Mouse (Mus musculus): ENCODE results near the gene S100a1.

S100a1 gene

DNA sequence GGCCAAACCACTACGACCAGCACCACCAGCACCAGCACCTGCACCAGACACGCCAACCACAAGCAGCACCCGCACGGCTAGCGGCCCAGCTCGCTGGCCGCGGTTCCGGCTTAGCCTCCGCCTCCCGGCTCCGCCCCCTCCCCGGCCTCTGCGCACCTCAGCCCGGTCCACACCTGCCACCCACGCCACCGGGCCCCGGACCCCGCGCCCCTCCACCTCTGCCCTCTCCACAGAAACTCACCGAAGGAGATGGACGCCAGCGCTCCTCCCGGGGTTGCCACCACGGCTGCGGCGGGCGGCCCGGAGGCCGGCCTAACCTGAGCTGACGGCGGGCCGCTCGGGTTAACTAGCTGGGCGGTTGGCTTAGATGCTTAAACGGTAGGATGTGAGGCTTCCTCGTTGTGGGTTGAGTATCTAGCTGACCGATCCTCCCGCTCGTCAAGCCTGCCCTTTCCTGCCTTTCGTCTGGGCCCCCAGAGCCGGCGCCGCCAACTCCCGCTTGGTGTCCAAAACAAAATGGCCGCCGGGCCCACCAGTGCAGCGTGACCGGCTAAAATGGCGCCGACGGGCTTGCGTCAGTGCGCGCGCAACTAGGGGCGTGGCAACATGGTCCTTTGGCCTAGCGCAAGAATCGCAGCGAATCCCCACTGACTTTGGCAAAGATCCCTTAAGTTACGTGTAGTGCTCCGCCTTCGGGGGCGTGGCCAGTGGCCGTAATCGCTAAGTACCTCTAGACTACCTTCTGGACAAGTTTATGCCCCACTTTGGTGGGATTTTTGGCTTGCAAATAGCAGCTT is 5.0 kb downstream of the S100a1 start, which contains the start of gene Chtop:
Gene Chtop, minus strand, starts transcription at position 549 of the 797 bp plus-strand sequence.
- peak; percentile 99 for DNase-seq

DNA sequence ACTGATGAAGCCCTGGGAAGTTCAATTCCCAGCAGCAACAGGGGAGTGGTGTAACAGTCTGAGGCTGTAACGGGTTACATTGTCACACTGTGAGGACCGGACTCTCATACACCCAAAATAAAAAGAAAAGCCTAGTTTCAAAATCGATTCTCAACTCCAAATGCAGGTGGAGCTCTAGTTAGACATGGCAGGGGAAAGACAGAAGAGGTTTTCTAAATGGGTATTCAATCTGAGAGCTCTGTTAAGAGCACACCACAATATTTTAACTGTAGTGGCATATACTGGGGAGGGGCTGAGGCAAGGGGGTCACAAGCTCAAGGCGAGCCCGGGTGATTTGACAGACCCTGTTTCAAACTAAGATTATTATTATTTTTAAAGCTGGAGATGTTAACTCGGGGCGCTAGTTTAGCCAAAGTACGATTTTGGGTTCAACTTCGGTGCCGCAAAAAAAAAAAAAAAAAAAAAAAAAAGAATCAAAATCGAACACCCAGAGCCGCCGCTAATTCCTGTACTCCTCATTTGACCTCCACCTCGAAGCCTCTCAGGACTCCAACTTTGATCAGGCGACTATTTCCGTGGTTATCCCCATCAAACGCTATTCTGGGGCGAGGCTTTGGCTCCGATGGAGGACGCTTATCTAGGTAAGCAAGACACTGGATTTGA is 5.8 kb downstream of the S100a1 start:
- DNase-seq = no peak

DNA sequence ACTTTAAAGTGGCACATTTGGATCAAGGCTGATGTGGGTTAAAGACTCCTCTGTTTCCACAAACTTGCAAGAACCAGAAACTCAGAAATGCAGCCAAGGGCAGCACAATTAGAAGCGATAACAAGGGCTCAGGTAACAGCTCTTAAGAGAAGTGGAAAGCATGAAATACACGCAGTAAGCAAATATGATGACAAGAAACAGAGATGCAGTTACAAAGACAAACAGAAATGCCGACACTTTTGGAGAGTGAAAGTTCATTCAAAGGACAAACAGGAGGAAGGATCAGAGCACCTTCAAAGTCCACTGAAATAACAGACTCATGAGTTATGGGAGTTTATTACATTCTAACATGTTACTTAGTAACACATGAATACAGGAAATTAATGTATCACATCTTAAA is 7.8 kb downstream of the S100a1 start:
- DNase-seq = no peak

DNA sequence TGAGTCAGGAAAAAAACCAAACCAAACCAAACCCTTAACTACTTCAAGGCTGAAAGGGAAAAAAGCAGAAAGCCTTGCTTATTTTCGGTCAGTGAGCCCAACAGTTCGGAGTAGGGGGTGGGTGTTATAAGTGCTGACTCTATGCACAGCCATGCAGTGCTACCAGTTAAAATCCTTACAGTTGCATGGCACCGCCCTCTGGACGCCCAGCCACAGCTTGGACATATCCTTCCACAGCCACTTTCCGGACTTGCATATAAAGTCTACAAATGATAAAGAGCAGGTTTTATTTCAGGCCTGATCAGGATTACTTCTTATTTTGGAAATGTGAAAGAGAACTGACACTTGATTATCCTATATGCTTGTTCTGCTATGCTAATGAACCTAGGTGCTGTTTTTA is 9.0 kb downstream of the S100a1 start:
- DNase-seq = no peak

DNA sequence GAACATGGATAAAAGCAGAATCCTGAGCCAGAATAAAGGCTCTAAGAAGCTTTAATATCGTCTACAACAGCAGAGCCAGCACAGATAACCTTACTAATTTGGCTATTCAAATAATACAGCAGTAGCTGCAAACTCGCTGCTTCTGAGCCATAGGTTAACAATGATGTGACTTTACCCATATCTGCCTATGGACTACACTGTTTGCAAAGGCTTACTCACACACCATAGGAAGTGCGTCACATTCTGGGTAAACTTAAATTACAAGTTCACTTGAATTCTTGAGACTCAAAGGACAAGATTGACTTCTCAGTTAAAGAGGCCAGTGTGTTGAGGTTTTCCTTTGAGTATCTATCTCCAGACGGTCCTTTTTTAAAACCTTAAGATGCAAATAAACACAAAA is 10.7 kb downstream of the S100a1 start:
- no peak for DNase-seq

DNA sequence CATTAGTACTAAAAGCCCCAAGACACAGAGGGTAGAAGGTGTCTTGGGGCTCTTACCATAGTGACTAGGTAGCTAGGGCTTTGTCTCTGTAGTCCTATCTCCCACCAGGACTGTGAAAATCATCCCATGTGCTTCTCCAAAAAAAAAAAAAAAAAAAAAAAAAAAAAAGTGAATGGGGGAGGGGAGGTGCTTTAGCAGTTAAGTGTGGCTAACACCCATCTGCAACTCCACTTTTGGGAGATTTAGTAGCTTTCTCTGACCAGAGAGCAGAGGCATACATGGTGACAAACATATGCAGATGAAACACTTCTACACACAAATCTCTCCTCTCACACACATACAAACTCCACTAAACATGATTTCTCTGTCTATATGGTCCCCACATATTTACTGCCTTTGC is 16.6 kb downstream of the S100a1 start:
- no peak for DNase-seq

DNA sequence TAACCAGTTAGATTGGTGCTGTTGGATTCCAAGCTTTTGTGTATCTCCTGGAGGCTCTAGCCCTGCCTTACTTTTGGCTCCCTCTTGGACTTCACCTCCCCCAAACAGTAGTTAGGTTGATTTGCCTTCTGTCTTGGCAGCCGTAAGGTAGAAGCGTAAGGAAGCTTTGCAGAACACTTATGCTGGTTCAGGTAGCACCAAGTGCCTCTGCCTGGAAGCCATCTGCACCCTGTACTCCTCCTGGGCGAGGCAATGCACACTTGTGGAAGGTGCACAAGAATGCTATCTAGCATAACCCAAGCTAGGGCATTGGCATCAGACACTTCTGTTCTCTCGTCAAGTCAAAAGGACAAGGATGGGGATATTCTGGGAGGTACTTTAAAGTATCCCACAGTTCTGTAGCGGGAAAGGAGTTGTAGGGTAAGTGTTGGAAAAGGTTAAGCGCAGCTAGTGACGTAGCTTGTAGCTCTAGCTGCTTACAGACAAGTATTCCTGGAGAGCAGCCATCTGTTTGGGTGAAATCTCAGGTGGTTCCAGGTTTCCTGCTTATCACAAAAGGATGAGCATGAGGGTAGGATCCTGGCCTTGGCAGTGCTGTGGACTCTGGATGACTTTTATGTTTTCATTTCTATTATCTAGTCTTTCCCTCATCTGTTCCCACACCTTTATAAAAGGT is 18.2 kb downstream of the S100a1 start:
- no peak for DNase-seq

DNA sequence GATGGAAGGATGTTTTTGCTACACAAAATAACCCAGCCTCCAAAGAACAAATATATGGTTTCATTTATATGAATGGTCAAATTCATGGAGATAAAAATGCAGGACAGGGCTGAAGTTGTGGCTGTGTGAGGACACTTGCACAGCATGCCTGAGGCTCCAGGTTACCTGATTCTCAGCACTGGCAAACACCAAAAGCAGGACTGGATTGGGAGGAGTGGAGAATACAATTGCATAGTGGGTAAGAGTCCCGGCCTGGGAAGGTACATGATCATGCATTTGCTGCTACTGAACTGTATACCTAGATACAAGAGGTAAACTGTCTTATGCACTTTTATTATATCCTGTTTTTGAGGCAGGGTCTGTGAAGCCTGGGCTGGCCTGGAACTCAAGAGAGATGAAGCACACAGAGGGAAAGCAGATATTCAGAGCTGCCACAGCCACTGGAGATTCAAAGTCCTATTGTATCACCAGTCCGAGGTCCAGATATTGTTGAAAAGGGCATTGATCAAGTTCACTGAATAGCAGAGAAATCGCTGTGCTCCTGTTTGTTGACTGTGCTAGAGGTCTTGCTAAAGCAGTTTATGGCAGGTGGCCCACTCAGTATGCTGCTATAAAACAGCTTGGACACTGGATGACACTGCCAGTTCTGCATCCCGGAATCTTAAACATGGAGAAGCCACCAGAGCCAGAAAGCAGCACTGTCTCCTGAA is 20.2 kb downstream of the S100a1 start:
- no peak for DNase-seq

DNA sequence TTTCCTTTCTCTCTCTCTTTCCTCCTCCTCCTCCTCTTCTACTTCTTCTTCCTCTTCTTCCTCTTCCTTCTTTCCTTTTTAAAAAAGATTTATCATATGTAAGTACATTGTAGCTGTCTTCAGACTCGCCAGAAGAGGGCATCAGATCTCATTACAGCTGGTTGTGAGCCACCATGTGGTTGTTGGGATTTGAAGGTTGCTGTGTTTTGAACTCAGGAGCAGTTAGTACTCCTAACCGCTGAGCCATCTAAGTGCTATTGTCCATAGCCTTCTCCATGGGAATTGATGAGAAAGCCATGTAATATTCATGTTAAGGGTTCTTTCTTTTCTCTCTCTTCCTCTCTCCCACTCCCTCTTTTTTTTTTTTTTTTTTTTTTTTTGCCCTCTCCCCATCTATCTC is 22.8 kb downstream of the S100a1 start:
- peak; percentile 56 to 68 for DNase-seq

DNA sequence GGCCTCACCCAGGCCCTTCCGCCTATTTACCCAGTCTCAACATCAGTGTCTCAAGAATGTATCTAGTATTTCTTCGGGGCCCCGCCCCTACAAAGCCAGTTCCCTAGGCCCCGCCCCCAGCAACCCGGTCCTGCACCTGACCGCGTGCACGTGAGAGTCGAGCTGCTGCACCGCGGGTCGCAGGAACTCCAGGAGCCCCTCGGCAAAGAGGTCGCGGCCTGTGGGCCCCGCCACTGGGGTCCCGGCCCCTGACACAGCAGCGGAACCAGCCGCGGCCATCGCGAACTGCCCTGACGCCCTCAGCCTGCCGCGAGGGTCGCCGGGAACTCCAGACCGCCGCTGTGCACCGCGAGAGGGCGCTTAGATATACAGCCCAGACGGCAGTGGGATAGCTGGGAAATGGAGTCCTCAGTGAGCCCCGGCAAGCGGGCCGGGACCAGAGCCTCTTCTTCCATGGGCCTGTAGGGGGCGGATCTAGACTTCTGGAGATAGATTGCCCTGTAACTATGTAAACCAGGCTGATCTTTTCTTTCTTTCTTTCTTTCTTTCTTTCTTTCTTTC is 23.4 kb downstream of the S100a1 start, which contains the start of gene Snapin:
Gene Snapin, minus strand, starts transcription at position 338 of the 561 bp plus-strand sequence.
- peak; percentile 96 for DNase-seq

DNA sequence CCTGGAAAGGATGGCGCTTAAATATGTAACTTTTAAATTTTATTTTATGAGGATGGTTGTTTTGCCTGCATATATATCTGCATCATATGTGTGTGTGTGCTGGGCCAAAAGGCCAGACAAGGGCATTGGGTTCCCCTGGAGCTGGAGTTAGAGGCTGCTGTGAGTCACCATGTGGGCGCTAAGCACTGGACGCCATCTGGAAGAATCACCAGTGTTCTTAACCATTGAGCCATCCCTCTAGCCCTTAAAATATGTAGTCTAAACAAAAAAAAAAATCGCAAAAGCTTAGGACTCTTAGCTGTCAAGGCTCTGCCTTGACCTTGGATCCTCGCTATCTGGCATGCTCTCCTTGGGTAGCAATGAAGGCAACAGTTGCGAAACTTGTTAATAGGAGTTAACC is 25.6 kb downstream of the S100a1 start:
- DNase-seq = no peak

DNA sequence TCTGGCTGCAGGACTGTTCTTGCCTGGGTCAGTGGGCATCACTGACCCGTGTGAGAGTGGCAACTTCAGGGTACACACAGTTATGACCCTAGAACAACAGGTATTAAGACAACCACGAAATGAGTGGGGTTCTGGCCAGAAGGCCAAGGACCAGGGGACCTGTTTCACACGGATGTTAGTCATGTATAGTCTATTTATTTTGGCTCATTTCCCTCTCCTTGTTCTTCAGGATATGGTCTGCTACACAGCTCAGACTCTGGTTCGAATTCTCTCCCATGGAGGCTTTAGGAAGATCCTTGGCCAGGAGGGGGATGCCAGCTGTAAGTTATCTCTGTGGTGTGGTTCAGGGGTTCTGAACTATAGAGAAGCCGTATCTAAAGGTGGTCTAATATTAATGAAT is 27.2 kb downstream of the S100a1 start:
- DNase-seq = no peak

DNA sequence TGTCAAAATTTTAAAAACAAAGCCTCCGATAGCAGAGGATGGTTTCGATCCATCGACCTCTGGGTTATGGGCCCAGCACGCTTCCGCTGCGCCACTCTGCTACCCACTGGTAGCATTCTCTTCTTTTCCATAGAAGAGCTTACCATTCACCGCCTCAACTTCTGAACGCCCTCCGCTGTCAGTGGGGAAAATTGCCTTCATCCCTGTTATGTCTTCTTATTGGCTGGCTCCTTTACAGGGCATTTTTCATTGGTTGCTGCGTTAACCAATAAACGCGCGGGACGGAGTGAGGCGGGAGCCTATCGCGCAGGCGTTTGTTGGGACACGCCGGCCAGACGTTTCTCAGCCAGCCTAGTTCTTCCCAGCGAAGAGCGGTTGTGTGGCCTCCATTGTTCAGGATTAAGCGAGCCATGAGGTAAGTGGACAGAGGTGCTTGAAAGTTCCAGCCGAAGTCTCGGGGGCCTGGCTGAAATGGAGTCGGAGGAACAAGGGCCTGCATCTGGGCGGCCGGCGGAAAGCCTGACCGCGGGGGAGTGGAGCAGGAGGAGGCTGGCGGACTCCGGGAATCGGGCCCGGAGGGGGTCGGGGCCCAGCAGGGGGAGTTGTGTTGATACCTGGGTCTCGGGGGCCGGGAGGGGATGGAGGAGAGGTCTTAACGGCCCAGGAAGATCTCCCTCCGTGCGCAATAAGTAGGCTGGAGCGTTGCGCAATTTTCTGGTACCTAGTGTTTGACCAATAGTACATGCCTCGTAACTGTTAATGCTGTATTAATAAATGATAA is 38.2 kb downstream of the S100a1 start, which contains the start of gene Ilf2:
Gene Ilf2, plus strand, starts transcription at position 296 of the 781 bp plus-strand sequence.
- peak; percentile 91 to 93 for DNase-seq

DNA sequence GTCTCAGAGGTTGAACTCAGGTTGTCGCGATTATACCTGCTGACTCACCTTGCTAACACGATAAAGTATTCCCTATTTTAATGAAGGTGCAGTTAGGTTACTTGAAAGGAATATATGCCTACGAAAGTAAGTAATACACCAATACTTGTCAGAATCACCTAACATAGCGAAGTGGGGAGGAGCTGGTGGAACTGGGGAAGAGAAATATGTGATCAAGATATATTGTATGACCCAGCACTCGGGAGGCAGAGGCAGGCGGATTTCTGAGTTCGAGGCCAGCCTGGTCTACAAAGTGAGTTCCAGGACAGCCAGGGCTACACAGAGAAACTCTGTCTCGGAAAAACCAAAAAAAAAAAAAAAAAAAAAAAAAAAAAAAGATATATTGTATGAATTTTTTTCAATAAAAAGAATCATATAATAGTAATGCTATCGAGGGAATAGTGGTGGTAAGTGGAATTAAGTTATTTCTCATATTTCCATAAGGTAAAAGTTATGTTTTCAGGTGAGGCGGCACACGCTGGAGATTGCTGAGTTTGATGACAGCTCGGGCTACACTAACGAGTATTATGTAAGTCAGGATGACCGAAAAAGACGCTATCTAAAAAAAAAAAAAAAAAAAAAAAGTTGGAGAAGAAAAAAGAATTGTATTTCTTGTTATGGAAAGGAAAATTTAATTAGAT is 38.9 kb downstream of the S100a1 start:
- no peak for DNase-seq

DNA sequence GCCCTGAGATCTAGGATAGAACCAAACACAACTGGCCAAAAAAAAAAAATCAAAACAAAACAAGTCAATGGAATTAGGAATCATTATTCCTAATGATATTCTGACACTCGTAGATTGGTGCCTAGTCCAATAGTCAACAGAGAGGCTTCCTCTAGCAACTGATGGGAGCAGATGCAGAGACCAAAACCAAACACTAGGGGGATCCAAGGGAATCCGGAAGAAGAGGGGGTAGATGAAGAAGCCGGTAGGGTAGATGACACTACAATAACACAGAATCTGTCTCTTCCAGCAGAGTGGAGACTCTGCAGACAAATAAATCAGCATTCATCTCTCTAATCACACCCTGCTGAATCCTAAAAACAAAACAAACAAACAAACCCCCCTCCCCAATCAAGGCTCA is 42.0 kb downstream of the S100a1 start:
- peak; percentile 74 to 80 for DNase-seq

DNA sequence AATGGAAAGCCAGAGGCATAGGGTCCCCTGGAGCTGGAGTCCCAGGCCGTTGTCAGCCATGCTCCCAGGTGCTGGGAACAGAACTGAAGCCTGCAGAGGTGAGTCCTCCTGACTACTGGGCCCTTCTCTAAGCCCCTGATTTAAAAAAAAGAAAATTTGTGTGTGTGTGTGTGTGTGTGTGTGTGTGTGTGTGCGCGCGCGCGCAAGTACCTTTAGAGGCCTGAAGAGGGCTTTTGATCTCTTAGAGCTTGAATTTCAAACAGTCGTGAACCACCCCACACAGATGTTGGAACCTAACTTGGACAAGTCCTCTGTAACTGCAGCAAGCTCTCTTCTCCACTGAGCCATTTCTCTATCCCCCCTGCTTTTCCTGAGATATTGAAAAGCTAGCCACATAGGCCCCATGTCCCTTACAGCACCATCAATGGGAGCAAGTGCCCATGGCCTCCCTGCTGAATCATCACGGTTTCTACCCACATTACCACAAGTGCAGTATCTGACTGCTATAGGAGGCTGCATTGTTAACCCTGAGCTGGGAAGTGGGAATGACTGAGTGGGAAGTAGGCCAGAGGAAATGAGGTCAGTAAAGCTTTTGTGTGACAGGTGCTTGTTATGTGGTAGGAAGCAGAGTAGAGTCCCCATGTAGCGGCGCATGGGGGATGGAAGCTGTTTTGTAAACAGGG is 46.4 kb downstream of the S100a1 start:
- peak; percentile 16 to 29 for DNase-seq

DNA sequence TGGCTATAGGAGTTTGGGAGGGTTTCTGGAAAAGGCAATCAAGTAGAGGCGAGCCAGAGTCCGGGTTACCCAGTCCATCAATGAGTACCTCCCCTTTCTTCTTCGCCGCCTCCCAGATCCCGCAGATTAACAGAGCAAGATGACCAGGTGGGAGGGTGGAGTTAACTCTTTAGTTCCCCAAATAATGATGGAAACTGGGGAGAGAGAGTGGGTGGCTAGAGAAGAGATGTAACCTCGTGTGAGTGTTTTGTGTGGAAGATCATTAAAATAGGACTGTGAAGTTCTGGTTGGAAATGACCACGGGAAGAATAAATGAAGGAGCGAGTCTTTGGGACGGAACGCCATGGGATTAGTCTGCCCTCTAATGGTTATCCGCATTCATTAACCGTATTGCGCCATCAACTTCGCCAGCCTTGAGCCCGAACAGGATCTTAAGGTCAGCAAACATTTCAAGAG is 47.9 kb downstream of the S100a1 start:
- DNase-seq = peak; percentile 16 to 18

DNA sequence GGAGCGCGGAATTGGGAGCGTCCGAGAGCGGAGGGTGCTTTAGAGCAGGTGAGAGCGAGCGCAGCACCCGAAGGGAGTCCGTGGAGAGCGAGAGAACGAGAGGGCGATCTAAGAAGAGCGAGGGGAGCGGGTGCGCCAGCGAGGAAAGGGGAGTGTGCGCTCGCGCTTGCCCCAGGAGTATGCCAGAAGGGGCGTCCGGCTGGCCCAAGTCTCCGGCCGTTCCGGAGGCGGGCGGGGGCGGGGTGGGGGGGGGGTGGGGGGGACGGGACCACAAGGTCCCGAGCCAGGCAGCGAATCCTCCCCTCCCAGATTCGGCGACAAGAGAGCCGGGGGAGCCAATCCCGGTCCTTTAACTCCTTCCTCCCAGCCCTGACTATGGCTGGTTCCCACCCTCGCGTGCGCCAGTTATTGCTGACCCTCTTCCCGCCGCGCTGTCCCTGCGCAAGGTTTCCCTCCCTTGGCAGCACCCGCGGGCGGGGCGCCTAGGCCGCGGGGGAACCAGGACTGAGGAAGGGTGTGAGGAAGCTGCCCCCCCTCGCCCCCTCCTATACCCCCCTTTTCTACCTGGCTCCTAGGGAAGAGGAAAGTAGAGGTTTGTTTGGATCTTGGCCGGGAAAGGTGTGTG is 48.4 kb downstream of the S100a1 start, which contains the start of gene Npr1:
Gene Npr1, minus strand, starts transcription at position 181 of the 625 bp plus-strand sequence.
- DNase-seq = peak; percentile 12 to 21

DNA sequence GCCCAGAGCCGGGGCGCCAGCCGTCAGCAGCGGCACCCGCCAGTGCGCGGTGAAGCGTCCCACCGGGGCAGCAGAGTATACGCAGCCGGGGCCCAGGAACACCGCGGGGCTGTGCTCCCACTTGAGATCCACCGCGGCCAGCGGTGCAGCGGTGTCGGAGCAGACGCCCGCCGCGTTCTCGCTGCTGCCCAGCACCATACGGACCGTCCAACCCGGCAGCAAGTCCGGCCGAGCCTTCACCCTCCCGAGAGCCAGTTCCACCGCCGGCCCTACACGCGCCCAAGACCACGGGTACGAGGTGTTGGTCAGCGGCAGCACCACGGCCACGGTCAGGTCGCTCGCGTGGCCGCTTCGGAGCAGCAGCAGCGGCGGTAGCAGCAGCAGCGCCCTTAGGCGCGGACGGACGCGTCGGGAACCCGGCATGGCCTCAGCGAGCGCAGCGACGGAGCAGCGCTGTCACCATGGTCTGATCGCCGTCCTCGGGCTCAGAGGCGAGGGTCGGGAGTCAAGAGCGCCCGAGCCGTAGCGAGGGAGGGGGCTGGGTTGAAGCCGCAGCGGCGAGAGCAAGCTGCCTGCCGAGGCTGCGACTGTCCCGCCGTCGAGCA is 49.0 kb downstream of the S100a1 start:
- DNase-seq = peak; percentile 39 to 47
